Mouse (Mus musculus) forebrain, embryonic 11.5 days (tissue): ENCODE measurements at regions not wholly inside any gene's neighbourhood (a gene's known extent, or its start where the extent isn't known, plus 50 kb on each side); places are given as distances from the start of the nearest gene placed in this dataset.

Experiments used
- ATAC-seq: fragments of 200-750 bp; cut with Nextera tagmentation; replicated peaks from 2 replicates; pipeline ENCODE4 v1.8.0; 2017; ENCODE audit warnings: moderate TSS enrichment; ENCODE audit not compliant: low FRiP score
- DNase-seq: peaks from one replicate; pipeline ENCODE4 v3.0.0-alpha.2; 2017; ENCODE audit warnings: low spot score
- H3K27ac ChIP-seq: fragments of 300-500 bp; sonication (generic); 2 replicates; pipeline ENCODE4 v1.5.1; 2014; ENCODE audit warnings: low read depth, low read length
- H3K27me3 ChIP-seq: fragments of 300-500 bp; sonication (generic); 2 replicates; pipeline ENCODE4 v1.6.1; 2014; ENCODE audit warnings: mild to moderate bottlenecking, low read length, mixed read lengths; ENCODE audit not compliant: control insufficient read depth, insufficient read depth
- H3K36me3 ChIP-seq: fragments of 300-500 bp; sonication (generic); 2 replicates; pipeline ENCODE4 v1.6.1; 2014; ENCODE audit warnings: mild to moderate bottlenecking, low read length, moderate library complexity, mixed read lengths; ENCODE audit not compliant: control insufficient read depth, insufficient read depth
- H3K4me1 ChIP-seq: fragments of 300-500 bp; sonication (generic); replicated peaks from 2 replicates; pipeline ENCODE4 v1.6.1; 2014; ENCODE audit warnings: low read length, mixed read lengths; ENCODE audit not compliant: control insufficient read depth, insufficient read depth
- H3K4me2 ChIP-seq: fragments of 300-500 bp; sonication (generic); 2 replicates; pipeline ENCODE4 v1.6.1; 2014; ENCODE audit warnings: low read depth, mild to moderate bottlenecking, low read length, moderate library complexity, mixed read lengths; ENCODE audit not compliant: severe bottlenecking
- H3K4me3 ChIP-seq: fragments of 300-500 bp; sonication (generic); 2 replicates; pipeline ENCODE4 v1.5.1; 2014; ENCODE audit warnings: low read depth, low read length
- H3K9ac ChIP-seq: fragments of 300-500 bp; sonication (generic); 2 replicates; pipeline ENCODE4 v1.6.1; 2014; ENCODE audit warnings: low read length
- H3K9me3 ChIP-seq: fragments of 300-500 bp; sonication (generic); 2 replicates; pipeline ENCODE4 v1.6.1; 2016; ENCODE audit warnings: low read length, mixed read lengths; ENCODE audit not compliant: control insufficient read depth
- WGBS: fragments of 180-500 bp; shearing (Covaris S2); extraction: QIAGEN DNeasy Blood & Tissue Kit; methylation state at CpG from one replicate; pipeline ENCODE4 v1.1.7; 2014; 5-methylcytosine and 5-hydroxymethylcytosine counted together

GRCm38 (mm10) chr10:99697696-99698095 is 61.8 kb downstream of the Csl start:
- DNase-seq (no peak), ATAC-seq (peak; percentile 66)
- no peaks in the 10 kb centered on the region for H3K9me3 ChIP-seq
- H3K27ac ChIP-seq = no peak overlapping the region
- H3K4me2 ChIP-seq = no peak overlapping the region
- no peaks in the 10 kb centered on the region for H3K4me1 ChIP-seq
- 50% methylated on average over 8 of the region's 8 CpGs for WGBS
- H3K27me3 ChIP-seq = no peaks in the 10 kb centered on the region
- no peaks in the 10 kb centered on the region for H3K36me3 ChIP-seq
- no peak overlapping the region for H3K4me3 ChIP-seq
- no peak overlapping the region for H3K9ac ChIP-seq

- Histone ChIP-seq H3K4me1 (no peaks in the 10 kb centered on the region), H3K27me3 (no peaks in the 10 kb centered on the region), H3K9ac (no peak overlapping the region), H3K9me3 (no peaks in the 10 kb centered on the region), H3K27ac (no peak overlapping the region), H3K4me3 (no peak overlapping the region), H3K4me2 (no peak overlapping the region), H3K36me3 (no peaks in the 10 kb centered on the region)
- DNase-seq = no peak
- no peak for ATAC-seq
- WGBS = 51% methylated on average over 3 of the region's 3 CpGs
Measured at GRCm38 (mm10) chr10:99699498-99699897, 60.0 kb downstream of the Csl start.

- Histone ChIP-seq H3K36me3 (no peaks in the 10 kb centered on the region), H3K9ac (no peak overlapping the region), H3K4me3 (no peak overlapping the region), H3K27me3 (no peaks in the 10 kb centered on the region), H3K4me2 (no peak overlapping the region), H3K27ac (no peak overlapping the region), H3K9me3 (no peaks in the 10 kb centered on the region), H3K4me1 (no peaks in the 10 kb centered on the region)
- 81% methylated on average over 2 of the region's 2 CpGs for WGBS
- DNase-seq (no peak), ATAC-seq (no peak)
Measured at GRCm38 (mm10) chr10:99700052-99700777, 59.2 kb downstream of the Csl start.
